Mouse (Mus musculus): ENCODE measurements around the gene Rps18.

GRCm38 (mm10) chr17:33919351-33920281 is 36.2 kb downstream of the Rps18 start:
- TF ChIP-seq MYOG (IDR thresholded peaks at IDR 0.05; ENCODE audit: control insufficient read depth in 1 of 3, insufficient read depth in 1 of 3, insufficient read length in 2 of 3, low read depth in 2 of 3) (no peak), REST (IDR thresholded peaks at IDR 0.05; ENCODE audit: insufficient read depth, insufficient read length) (no peak), MYOD1 (IDR thresholded peaks at IDR 0.05; ENCODE audit: control insufficient read depth in 1 of 3, insufficient read length in 2 of 3, low read depth in 2 of 3) (no peak), POLR2AphosphoS2 (IDR thresholded peaks at IDR 0.05; ENCODE audit: insufficient read length, low read depth) (peak; percentile 67), E2F4 (IDR thresholded peaks at IDR 0.05; ENCODE audit: insufficient read depth) (no peak), POLR2A (IDR thresholded peaks at IDR 0.05; ENCODE audit: insufficient read length, low read depth) (no peak), TCF3 (IDR thresholded peaks at IDR 0.05; ENCODE audit: insufficient read length, low read depth) (no peak), USF1 (IDR thresholded peaks at IDR 0.05; ENCODE audit: low read depth) (no peak), TCF12 (IDR thresholded peaks at IDR 0.05; ENCODE audit: insufficient read depth, poor library complexity, severe bottlenecking) (no peak), MAX (IDR thresholded peaks at IDR 0.05; ENCODE audit: low read depth) (no peak), SRF (IDR thresholded peaks at IDR 0.05; ENCODE audit: control insufficient read depth, insufficient read length, low read depth) (no peak), CEBPB (IDR thresholded peaks at IDR 0.05; ENCODE audit: insufficient read depth, poor library complexity, severe bottlenecking) (no peak)
